Mouse (Mus musculus): ENCODE measurements at regions not wholly inside any gene's neighbourhood (a gene's known extent, or its start where the extent isn't known, plus 50 kb on each side); places are given as distances from the start of the nearest gene placed in this dataset.

DNA sequence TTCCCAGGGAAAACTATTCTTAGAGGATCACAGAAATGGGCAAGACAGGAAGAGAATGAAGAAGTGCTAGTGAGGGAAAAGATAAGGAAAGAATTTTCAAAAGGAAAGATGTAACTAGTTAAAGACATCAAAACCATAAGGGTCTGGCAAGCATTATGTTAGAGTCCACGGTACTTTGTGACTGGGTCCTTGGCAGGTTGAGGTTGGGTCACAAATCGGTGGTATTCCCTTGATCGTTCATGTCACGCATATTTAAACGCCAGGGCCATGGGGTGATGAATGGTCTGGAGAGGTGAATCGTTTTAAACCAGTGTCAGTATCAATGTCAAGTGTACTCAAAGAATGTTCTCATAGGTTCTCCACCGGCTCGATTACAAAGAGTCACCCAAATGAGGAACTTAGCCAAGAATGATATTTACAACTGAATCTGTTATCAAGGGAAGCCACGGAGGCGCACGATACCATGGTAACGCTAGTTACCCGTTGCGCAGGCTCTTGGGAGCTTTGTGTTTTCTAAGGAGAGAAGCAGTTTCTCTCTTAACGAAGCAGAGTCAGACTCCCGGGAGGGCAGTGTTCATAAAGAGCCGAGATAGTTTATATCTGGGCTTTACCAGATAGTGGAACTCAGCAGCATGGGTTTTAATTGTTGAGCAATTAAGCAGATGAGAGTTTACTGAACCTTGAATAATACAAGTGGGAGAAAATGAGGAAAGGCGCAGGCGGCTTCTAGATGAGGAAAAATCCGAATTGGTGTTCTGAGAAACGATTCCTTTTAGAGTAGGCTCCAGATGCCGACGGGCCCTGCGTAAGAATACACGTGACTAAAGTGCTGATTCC, 124.0 kb downstream of the Cdc42ep3 start:
- Histone ChIP-seq H3K9ac (ENCODE audit: low read length) (no peak overlapping the region), H3K36me3 (ENCODE audit: control insufficient read depth, insufficient read depth, low read length) (no peaks in the 10 kb centered on the region), H3K9me3 (ENCODE audit: control insufficient read depth, low read length) (no peaks in the 10 kb centered on the region), H3K4me3 (ENCODE audit: low read depth, low read length) (no peak overlapping the region), H3K27me3 (ENCODE audit: control insufficient read depth, insufficient read depth, low read length) (no peaks in the 10 kb centered on the region), H3K4me2 (ENCODE audit: low read depth) (no peak overlapping the region), H3K27ac (ENCODE audit: low read depth, low read length) (no peak overlapping the region), H3K4me1 (ENCODE audit: control insufficient read depth, insufficient read depth, low read length) (no peaks in the 10 kb centered on the region)
- ATAC-seq (ENCODE audit: insufficient read depth, low FRiP score, low TSS enrichment) = no peak; the same call in 1 of the 2 replicates
- no peak for DNase-seq (ENCODE audit: low spot score)
- 77% methylated on average over 25 of the region's 25 CpGs for WGBS

- 0 out of 2 replicates have a peak, but pooled peaks cover 2% of the 10 kb centered on the region for H3K9me3 ChIP-seq (ENCODE audit: control insufficient read depth, low read length)
- DNase-seq (ENCODE audit: low spot score) (no peak), ATAC-seq (ENCODE audit: insufficient read depth, low FRiP score, low TSS enrichment) (no peak)
- H3K4me3 ChIP-seq (ENCODE audit: low read depth, low read length) = no peak overlapping the region
- no peaks in the 10 kb centered on the region for H3K36me3 ChIP-seq (ENCODE audit: control insufficient read depth, insufficient read depth, low read length)
- no peaks in the 10 kb centered on the region for H3K27me3 ChIP-seq (ENCODE audit: control insufficient read depth, insufficient read depth, low read length)
- WGBS = 90% methylated on average over 1 of the region's 1 CpGs
- no peaks in the 10 kb centered on the region for H3K4me1 ChIP-seq (ENCODE audit: control insufficient read depth, insufficient read depth, low read length)
- no peak overlapping the region for H3K27ac ChIP-seq (ENCODE audit: low read depth, low read length)
- H3K4me2 ChIP-seq (ENCODE audit: low read depth) = no peak overlapping the region
- H3K9ac ChIP-seq (ENCODE audit: low read length) = no peak overlapping the region
These were observed 148.3 kb downstream of the Cdc42ep3 start for GRCm38 (mm10) chr17:79206563-79206962.

GRCm38 (mm10) chr17:79206111-79206510, 148.8 kb downstream of the Cdc42ep3 start:
- Histone ChIP-seq H3K4me1 (ENCODE audit: control insufficient read depth, insufficient read depth, low read length) (no peaks in the 10 kb centered on the region), H3K27ac (ENCODE audit: low read depth, low read length) (0 out of 2 replicates have a peak overlapping the region, but pooled peaks have one; percentile 27), H3K4me2 (ENCODE audit: low read depth) (no peak overlapping the region), H3K27me3 (ENCODE audit: control insufficient read depth, insufficient read depth, low read length) (no peaks in the 10 kb centered on the region), H3K9me3 (ENCODE audit: control insufficient read depth, low read length) (0 out of 2 replicates have a peak, but pooled peaks cover 2% of the 10 kb centered on the region), H3K36me3 (ENCODE audit: control insufficient read depth, insufficient read depth, low read length) (no peaks in the 10 kb centered on the region), H3K9ac (ENCODE audit: low read length) (no peak overlapping the region), H3K4me3 (ENCODE audit: low read depth, low read length) (no peak overlapping the region)
- ATAC-seq (ENCODE audit: insufficient read depth, low FRiP score, low TSS enrichment) = no peak
- WGBS = 66% methylated on average over 4 of the region's 4 CpGs
- no peak for DNase-seq (ENCODE audit: low spot score)

- Histone ChIP-seq H3K4me2 (ENCODE audit: low read depth) (no peak overlapping the region), H3K4me3 (ENCODE audit: low read depth, low read length) (no peak overlapping the region), H3K27me3 (ENCODE audit: control insufficient read depth, insufficient read depth, low read length) (no peaks in the 10 kb centered on the region), H3K4me1 (ENCODE audit: control insufficient read depth, insufficient read depth, low read length) (no peaks in the 10 kb centered on the region), H3K9me3 (ENCODE audit: control insufficient read depth, low read length) (0 out of 2 replicates have a peak, but pooled peaks cover 2% of the 10 kb centered on the region), H3K36me3 (ENCODE audit: control insufficient read depth, insufficient read depth, low read length) (no peaks in the 10 kb centered on the region), H3K27ac (ENCODE audit: low read depth, low read length) (no peak overlapping the region), H3K9ac (ENCODE audit: low read length) (no peak overlapping the region)
- ATAC-seq (ENCODE audit: insufficient read depth, low FRiP score, low TSS enrichment) = peak; percentile 38; the same call in 1 of the 2 replicates
- WGBS = 55% methylated on average over 9 of the region's 9 CpGs
- DNase-seq (ENCODE audit: low spot score) = no peak
These were observed 148.2 kb downstream of the Qpct start for GRCm38 (mm10) chr17:79199814-79200491.

DNA sequence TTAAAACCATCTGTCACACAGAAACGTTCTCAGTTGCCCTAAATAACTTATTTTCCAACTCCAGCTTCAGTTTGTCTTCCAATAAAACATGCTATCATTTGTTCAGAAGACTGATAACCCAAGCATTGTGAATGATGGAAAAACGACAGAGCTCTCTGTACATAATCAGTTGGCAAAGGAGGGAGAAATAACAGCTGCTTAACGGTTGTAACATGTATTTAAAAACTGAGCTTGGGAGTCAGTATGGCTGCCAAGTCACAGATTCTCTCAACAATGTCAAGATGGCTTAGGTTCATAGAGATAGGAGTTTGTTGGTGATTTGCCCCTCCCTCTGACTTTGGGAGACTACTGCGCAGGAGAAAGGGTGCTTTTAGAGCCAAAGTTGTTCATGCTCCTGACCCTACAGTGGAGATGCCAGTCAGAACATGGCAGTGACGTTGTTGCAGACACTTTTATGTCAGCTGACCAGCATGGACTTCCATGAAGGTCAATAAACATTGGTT, 140.2 kb downstream of the Qpct start:
- Histone ChIP-seq H3K27ac (ENCODE audit: low read depth, low read length) (no peak overlapping the region), H3K9ac (ENCODE audit: low read length) (no peak overlapping the region), H3K4me2 (ENCODE audit: low read depth) (no peak overlapping the region), H3K27me3 (ENCODE audit: control insufficient read depth, insufficient read depth, low read length) (no peaks in the 10 kb centered on the region), H3K4me3 (ENCODE audit: low read depth, low read length) (no peak overlapping the region), H3K4me1 (ENCODE audit: control insufficient read depth, insufficient read depth, low read length) (no peaks in the 10 kb centered on the region), H3K36me3 (ENCODE audit: control insufficient read depth, insufficient read depth, low read length) (no peaks in the 10 kb centered on the region), H3K9me3 (ENCODE audit: control insufficient read depth, low read length) (no peaks in the 10 kb centered on the region)
- no peak for ATAC-seq (ENCODE audit: insufficient read depth, low FRiP score, low TSS enrichment)
- no peak for DNase-seq (ENCODE audit: low spot score)
- 75% methylated on average over 5 of the region's 5 CpGs for WGBS

GRCm38 (mm10) chr17:79188282-79188681, 136.6 kb downstream of the Qpct start:
- 71% methylated on average over 7 of the region's 7 CpGs for WGBS
- Histone ChIP-seq H3K4me2 (ENCODE audit: low read depth) (no peak overlapping the region), H3K9me3 (ENCODE audit: control insufficient read depth, low read length) (no peaks in the 10 kb centered on the region), H3K9ac (ENCODE audit: low read length) (no peak overlapping the region), H3K4me1 (ENCODE audit: control insufficient read depth, insufficient read depth, low read length) (no peaks in the 10 kb centered on the region), H3K27me3 (ENCODE audit: control insufficient read depth, insufficient read depth, low read length) (no peaks in the 10 kb centered on the region), H3K4me3 (ENCODE audit: low read depth, low read length) (no peak overlapping the region), H3K27ac (ENCODE audit: low read depth, low read length) (no peak overlapping the region), H3K36me3 (ENCODE audit: control insufficient read depth, insufficient read depth, low read length) (no peaks in the 10 kb centered on the region)
- ATAC-seq (ENCODE audit: insufficient read depth, low FRiP score, low TSS enrichment) (no peak), DNase-seq (ENCODE audit: low spot score) (no peak)

DNA sequence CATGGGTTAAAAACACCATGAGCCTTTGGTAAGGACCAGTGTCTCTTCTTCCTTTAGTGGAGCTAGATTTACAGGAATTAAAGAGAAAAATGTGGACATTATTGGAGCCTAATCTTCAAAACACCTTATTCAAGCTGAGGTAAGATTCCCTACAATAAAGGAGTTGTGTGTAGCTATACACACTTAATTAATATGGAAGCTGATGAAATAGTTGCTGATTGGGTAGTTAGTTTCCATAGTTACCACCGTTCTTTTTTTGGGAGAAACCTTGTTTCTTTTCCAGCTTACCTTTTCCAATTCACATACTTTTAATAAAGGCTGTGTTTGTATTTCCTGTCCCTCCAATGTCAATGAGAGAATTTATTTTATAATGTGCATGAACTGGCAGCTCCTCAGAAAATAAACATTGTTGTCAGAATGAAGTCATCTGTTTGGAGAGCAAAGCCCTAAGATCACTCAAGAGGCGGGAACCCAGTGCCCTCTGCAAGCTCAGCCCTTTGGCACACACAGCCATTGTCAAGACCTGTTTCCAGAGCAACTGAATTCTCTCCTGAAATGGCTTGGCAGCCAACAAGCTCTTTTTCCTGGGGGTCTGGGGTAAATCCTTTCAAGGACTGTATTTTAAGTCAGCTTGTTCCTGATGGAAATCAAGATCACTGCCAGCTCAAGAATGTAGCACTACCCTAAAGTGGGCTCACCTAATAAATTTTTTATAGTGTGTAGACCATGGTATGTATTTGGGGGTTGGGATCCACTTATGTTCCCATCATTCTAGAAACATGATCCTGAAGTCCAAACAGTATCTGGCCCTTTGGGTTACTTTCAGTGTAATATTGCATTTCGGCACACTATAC, 128.8 kb downstream of the Qpct start:
- no peak for DNase-seq (ENCODE audit: low spot score)
- WGBS = 82% methylated on average over 3 of the region's 3 CpGs
- no peak for ATAC-seq (ENCODE audit: insufficient read depth, low FRiP score, low TSS enrichment)

GRCm38 (mm10) chr17:79177259-79177658, 125.6 kb downstream of the Qpct start:
- H3K27ac ChIP-seq (ENCODE audit: low read depth, low read length) = no peak overlapping the region

More for the DNA sequence above, 128.8 kb downstream of the Qpct start:
- no peaks in the 10 kb centered on the region for H3K4me1 ChIP-seq (ENCODE audit: control insufficient read depth, insufficient read depth, low read length)
- H3K4me3 ChIP-seq (ENCODE audit: low read depth, low read length) = no peak overlapping the region
- no peaks in the 10 kb centered on the region for H3K9me3 ChIP-seq (ENCODE audit: control insufficient read depth, low read length)
- no peak overlapping the region for H3K27ac ChIP-seq (ENCODE audit: low read depth, low read length)
- no peaks in the 10 kb centered on the region for H3K27me3 ChIP-seq (ENCODE audit: control insufficient read depth, insufficient read depth, low read length)
- no peak overlapping the region for H3K9ac ChIP-seq (ENCODE audit: low read length)
- H3K36me3 ChIP-seq (ENCODE audit: control insufficient read depth, insufficient read depth, low read length) = no peaks in the 10 kb centered on the region
- no peak overlapping the region for H3K4me2 ChIP-seq (ENCODE audit: low read depth)

More at GRCm38 (mm10) chr17:79177259-79177658, 125.6 kb downstream of the Qpct start:
- Histone ChIP-seq H3K4me1 (ENCODE audit: control insufficient read depth, insufficient read depth, low read length) (no peaks in the 10 kb centered on the region), H3K27me3 (ENCODE audit: control insufficient read depth, insufficient read depth, low read length) (no peaks in the 10 kb centered on the region), H3K4me3 (ENCODE audit: low read depth, low read length) (no peak overlapping the region), H3K9me3 (ENCODE audit: control insufficient read depth, low read length) (no peaks in the 10 kb centered on the region), H3K36me3 (ENCODE audit: control insufficient read depth, insufficient read depth, low read length) (no peaks in the 10 kb centered on the region), H3K4me2 (ENCODE audit: low read depth) (no peak overlapping the region), H3K9ac (ENCODE audit: low read length) (no peak overlapping the region)
- DNase-seq (ENCODE audit: low spot score) = no peak
- no peak for ATAC-seq (ENCODE audit: insufficient read depth, low FRiP score, low TSS enrichment)
- 84% methylated on average over 3 of the region's 3 CpGs for WGBS
